Comparison of ENCODE assay signal across 8 mouse cellular contexts in genomic region chr2:158361678-158362320, GRCm38 (mm10). TPM values are rescaled to one million over a fixed set of nuclear protein-coding genes. Genes with fewer than 3 reads are reported as not detected.
DNase-seq lines count a peak whose midpoint lies in the region; ATAC-seq and TF ChIP-seq lines count a peak whose summit lies in the region.

No protein-coding gene starts in this region.

- H3K36me3 ChIP-seq in heart, embryonic 12.5 days: peaks cover 37% of the 10 kb centered on the region
- H3K36me3 ChIP-seq in G1E (replicated peaks): peaks cover 41% of the 10 kb centered on the region
- peaks cover 31% of the 10 kb centered on the region for H3K36me3 ChIP-seq in forebrain, embryonic 15.5 days
- H3K36me3 ChIP-seq in liver, embryonic 15.5 days (replicated peaks): peaks cover 33% of the 10 kb centered on the region

- peak overlapping the region; percentile 91 for H3K4me2 ChIP-seq in heart, embryonic 12.5 days
- peak overlapping the region; percentile 78; the same call in 1 of the 2 replicates for H3K4me2 ChIP-seq in forebrain, embryonic 15.5 days (replicated peaks)
- H3K4me2 ChIP-seq in liver, embryonic 15.5 days: peak overlapping the region; percentile 79

- H3K4me1 ChIP-seq in heart, embryonic 12.5 days (replicated peaks): peaks cover 27% of the 10 kb centered on the region
- H3K4me1 ChIP-seq in G1E (ENCODE audit: insufficient read depth, low read depth, low read length): peaks cover 43% of the 10 kb centered on the region
- H3K4me1 ChIP-seq in forebrain, embryonic 15.5 days: peaks cover 33% of the 10 kb centered on the region
- peaks cover 38% of the 10 kb centered on the region for H3K4me1 ChIP-seq in liver, embryonic 15.5 days (replicated peaks)

- WGBS in heart, embryonic 12.5 days: 39% methylated on average over 8 of the region's 8 CpGs
- 37% methylated on average over 8 of the region's 8 CpGs for WGBS in forebrain, embryonic 15.5 days
- WGBS in liver, embryonic 15.5 days (ENCODE audit: insufficient replicate concordance): 33% methylated on average over 8 of the region's 8 CpGs

- H3K4me3 ChIP-seq in heart, embryonic 12.5 days: peak overlapping the region; percentile 86; the same call in 1 of the 2 replicates
- peak overlapping the region; percentile 80; the same call in 1 of the 2 replicates for H3K4me3 ChIP-seq in G1E (ENCODE audit: low read depth, low read length)
- H3K4me3 ChIP-seq in forebrain, embryonic 15.5 days: peak overlapping the region; percentile 91
- peak overlapping the region; percentile 74 for H3K4me3 ChIP-seq in liver, embryonic 15.5 days (replicated peaks)

- ATAC-seq in heart, embryonic 12.5 days (ENCODE audit: insufficient number of reproducible peaks, low FRiP score): peak; percentile 54; the same call in 1 of the 2 replicates
- peak; percentile 41 for ATAC-seq in G1E (ENCODE audit: extremely low read depth, insufficient number of reproducible peaks, low FRiP score, poor library complexity, severe bottlenecking)
- ATAC-seq in forebrain, embryonic 15.5 days (replicated peaks): peak; percentile 66
- peak; percentile 33; the same call in 1 of the 2 replicates for ATAC-seq in liver, embryonic 15.5 days (ENCODE audit: insufficient read depth)

- no peak overlapping the region for H3K9ac ChIP-seq in heart, embryonic 12.5 days
- H3K9ac ChIP-seq in forebrain, embryonic 15.5 days (replicated peaks): 0 out of 2 replicates have a peak overlapping the region, but pooled peaks have one; percentile 91
- H3K9ac ChIP-seq in liver, embryonic 15.5 days: no peak overlapping the region

- intact Hi-C loops in heart, postnatal 10 days (cut with DNase I): no loop called here

- TF ChIP-seq CTCF in G1E (IDR thresholded peaks at IDR 0.05; ENCODE audit: low read depth, low read length): no peak

- no peaks in the 10 kb centered on the region for H3K9me3 ChIP-seq in heart, embryonic 12.5 days (replicated peaks)
- H3K9me3 ChIP-seq in G1E (replicated peaks): no peaks in the 10 kb centered on the region
- no peaks in the 10 kb centered on the region for H3K9me3 ChIP-seq in forebrain, embryonic 15.5 days
- H3K9me3 ChIP-seq in liver, embryonic 15.5 days (replicated peaks): no peaks in the 10 kb centered on the region

- 0 out of 2 replicates have a peak, but pooled peaks cover 4% of the 10 kb centered on the region for H3K27me3 ChIP-seq in heart, embryonic 12.5 days (replicated peaks)
- peaks cover 3% of the 10 kb centered on the region for H3K27me3 ChIP-seq in G1E (ENCODE audit: insufficient read depth, low read length)
- no peaks in the 10 kb centered on the region for H3K27me3 ChIP-seq in forebrain, embryonic 15.5 days
- H3K27me3 ChIP-seq in liver, embryonic 15.5 days: no peaks in the 10 kb centered on the region

- DNase-seq in heart, postnatal 10 days: no peak
- DNase-seq in G1E (ENCODE audit: low spot score): no peak
- DNase-seq in urinary bladder, adult 18-20 months (ENCODE audit: low spot score in 2 of 2): no peak
- no peak for DNase-seq in frontal cortex, postnatal 14 days (ENCODE audit: low spot score in 2 of 2)
- no peak for DNase-seq in left cerebral cortex, adult 11 months (ENCODE audit: low spot score)

- no peak overlapping the region for H3K27ac ChIP-seq in heart, embryonic 12.5 days (ENCODE audit: poor library complexity, severe bottlenecking)
- H3K27ac ChIP-seq in forebrain, embryonic 15.5 days (replicated peaks): peak overlapping the region; percentile 80
- no peak overlapping the region; the same call in 1 of the 2 replicates for H3K27ac ChIP-seq in liver, embryonic 15.5 days (replicated peaks)

RNA-seq across cellular contexts. Expression of gene Snhg11, which starts 13.6 kb away (rescaled TPM):
- 0.55 and 1.1 TPM in 2 replicates for polyA plus RNA-seq in heart, embryonic 12.5 days (2016; fragmentation: Nextera tagmentation; extraction: Ambion mirVana)
- under 1 TPM in 1 of 2 experiments, not detected in 1; 0.24 TPM for total RNA-seq in heart, postnatal 10 days (2021)
- total RNA-seq in G1E (2014; fragmentation: Nextera tagmentation): not detected in 2 replicates
- 0.12 and 0.22 TPM in 2 replicates for total RNA-seq in G1E (2017)
- not detected in 2 replicates for polyA plus RNA-seq in G1E (2012)
- 108 and 109 TPM in 2 replicates for polyA plus RNA-seq in forebrain, embryonic 15.5 days (2015; fragmentation: Nextera tagmentation; extraction: Ambion mirVana)
- polyA plus RNA-seq in liver, embryonic 15.5 days (2015; fragmentation: Nextera tagmentation; extraction: Ambion mirVana): 1.5 and 2.3 TPM in 2 replicates

RNA-seq across cellular contexts. Expression of gene Ralgapb, which starts 47.8 kb away (rescaled TPM):
- 12.8 and 15.8 TPM in 2 replicates for polyA plus RNA-seq in heart, embryonic 12.5 days (2016; fragmentation: Nextera tagmentation; extraction: Ambion mirVana)
- 10 to 100 TPM; 30.5 to 33.3 TPM for total RNA-seq in heart, postnatal 10 days (2021)
- total RNA-seq in G1E (2014; fragmentation: Nextera tagmentation) (68.1 and 79.9 TPM in 2 replicates), G1E (2017) (42.6 and 47.8 TPM in 2 replicates)
- polyA plus RNA-seq in G1E (2012): 2.6 and 3.0 TPM in 2 replicates
- polyA plus RNA-seq in forebrain, embryonic 15.5 days (2015; fragmentation: Nextera tagmentation; extraction: Ambion mirVana): 23.8 and 27.7 TPM in 2 replicates
- 5.0 and 5.2 TPM in 2 replicates for polyA plus RNA-seq in liver, embryonic 15.5 days (2015; fragmentation: Nextera tagmentation; extraction: Ambion mirVana)

RNA-seq across cellular contexts. Expression of gene Lbp, which starts 55.5 kb away (rescaled TPM):
- polyA plus RNA-seq in heart, embryonic 12.5 days (2016; fragmentation: Nextera tagmentation; extraction: Ambion mirVana): 12.3 and 13.3 TPM in 2 replicates
- total RNA-seq in heart, postnatal 10 days (2021): 1 to 10 TPM; 5.9 to 6.6 TPM
- total RNA-seq in G1E (2014; fragmentation: Nextera tagmentation) (not detected in 2 replicates), G1E (2017) (0.06 TPM in 1 of 2 replicates, not detected in the other)
- polyA plus RNA-seq in G1E (2012): 0.04 TPM in 1 of 2 replicates, not detected in the other
- 2.4 and 2.7 TPM in 2 replicates for polyA plus RNA-seq in forebrain, embryonic 15.5 days (2015; fragmentation: Nextera tagmentation; extraction: Ambion mirVana)
- 50.6 and 56.8 TPM in 2 replicates for polyA plus RNA-seq in liver, embryonic 15.5 days (2015; fragmentation: Nextera tagmentation; extraction: Ambion mirVana)

Comparison
In these comparisons a context has a peak if more than half of its experiments do, and no peak if none do; other contexts are left out.
1. RNA of gene Snhg11, which starts 13.6 kb away (polyA plus RNA-seq): 108 to 109 TPM in forebrain, embryonic 15.5 days; 1.5 to 2.3 TPM in liver, embryonic 15.5 days, 0.55 to 1.1 TPM in heart, embryonic 12.5 days and not detected in G1E; every median in the first group is over 10 times any median in the second.
2. Peak in every context shown above with its lines, with median percentiles within 50 percentile points of each other: ATAC-seq, H3K4me2 ChIP-seq and H3K4me3 ChIP-seq.